Mouse (Mus musculus) kidney, adult 18-20 months (tissue): ENCODE results near the gene Fam120a.

Source experiments
- DNase-seq: peaks from one replicate; pipeline ENCODE4 v3.0.0; 2021

Fam120a gene

DNA sequence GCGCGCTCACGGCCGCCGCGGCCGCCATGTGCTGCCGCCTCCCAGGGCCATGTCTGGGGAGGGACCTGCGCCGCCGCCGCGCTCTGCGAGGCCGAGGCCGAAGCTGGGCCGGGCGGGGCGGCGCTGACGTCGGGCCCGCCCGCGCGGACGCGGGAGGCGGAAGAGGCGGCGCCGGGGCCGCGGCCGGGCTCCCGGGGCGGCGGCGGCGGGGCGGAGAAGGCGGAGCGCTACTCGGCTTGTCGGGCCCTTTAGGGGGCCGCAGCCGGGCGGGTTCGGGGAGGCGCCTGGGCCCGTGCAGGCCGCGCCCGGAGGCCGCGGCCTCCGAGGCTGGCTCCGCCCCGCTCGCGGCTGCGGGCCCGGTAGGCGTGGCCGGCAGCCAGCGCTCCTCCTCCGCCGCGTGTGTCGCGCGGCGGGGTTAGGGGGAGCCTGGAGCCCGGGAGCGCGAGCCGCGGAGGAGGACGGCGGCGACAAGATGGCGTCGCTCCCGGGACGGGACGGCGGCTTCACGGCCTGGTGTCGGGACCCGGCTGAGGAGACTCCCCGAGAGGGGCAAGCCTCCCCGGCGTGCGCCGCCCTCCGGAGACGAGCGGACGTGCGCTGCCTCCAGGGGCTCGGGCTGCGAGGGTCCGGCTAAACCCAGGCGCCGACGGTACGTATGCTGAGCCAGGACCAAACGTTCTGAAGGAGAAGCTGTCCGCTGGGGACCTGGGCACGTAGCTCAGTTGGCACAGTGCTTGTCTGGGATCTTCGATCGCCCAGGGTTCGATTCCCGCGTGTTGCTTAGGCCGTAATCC lies at the start of gene Fam120a:
Gene Fam120a (minus strand): TSS at position 62 of the 794 bp plus-strand sequence.
- peak; percentile 90 for DNase-seq

DNA sequence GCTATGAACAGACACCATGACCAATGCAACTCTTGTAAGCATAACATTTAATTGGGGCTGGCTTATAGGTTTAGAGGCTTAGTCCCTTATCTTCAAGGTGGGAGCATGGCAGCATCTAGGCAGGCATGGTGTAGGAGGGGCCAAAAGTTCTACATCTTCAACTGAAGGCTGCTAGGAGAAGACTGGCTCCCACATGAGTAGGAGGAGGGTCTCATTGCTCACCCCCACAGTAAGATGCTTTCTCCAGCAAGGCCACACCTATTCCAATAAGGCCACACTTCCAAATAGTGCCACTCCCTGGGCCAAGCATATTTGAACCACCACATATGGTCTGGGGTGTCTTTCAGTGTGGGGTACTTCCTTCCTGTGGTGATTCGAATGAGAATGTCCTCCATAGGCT lies 49.6 kb upstream of the Fam120a start:
- DNase-seq: no peak

DNA sequence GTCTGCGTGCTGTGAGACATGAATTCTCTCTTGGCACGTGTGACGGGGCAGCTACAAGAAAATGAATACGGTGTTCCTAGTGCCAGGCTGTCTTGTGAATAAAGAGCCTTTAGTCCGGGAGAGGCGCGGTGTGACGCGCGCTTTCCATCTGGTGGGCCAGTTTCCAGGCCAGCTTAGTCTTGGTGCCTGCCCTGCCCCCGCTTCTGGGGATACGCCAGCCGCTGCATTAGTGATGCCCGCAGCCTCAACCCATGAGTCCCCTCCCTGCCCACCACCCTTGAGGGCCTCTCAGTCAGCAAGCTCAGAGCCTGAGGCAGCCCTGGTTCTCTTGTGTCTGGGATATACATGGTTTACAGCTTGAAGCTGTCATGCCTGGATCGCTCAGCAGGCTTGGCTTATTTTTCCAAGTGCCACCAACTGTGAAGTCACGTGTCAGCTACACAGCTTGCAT lies 48.5 kb upstream of the Fam120a start:
- DNase-seq: peak; percentile 72

DNA sequence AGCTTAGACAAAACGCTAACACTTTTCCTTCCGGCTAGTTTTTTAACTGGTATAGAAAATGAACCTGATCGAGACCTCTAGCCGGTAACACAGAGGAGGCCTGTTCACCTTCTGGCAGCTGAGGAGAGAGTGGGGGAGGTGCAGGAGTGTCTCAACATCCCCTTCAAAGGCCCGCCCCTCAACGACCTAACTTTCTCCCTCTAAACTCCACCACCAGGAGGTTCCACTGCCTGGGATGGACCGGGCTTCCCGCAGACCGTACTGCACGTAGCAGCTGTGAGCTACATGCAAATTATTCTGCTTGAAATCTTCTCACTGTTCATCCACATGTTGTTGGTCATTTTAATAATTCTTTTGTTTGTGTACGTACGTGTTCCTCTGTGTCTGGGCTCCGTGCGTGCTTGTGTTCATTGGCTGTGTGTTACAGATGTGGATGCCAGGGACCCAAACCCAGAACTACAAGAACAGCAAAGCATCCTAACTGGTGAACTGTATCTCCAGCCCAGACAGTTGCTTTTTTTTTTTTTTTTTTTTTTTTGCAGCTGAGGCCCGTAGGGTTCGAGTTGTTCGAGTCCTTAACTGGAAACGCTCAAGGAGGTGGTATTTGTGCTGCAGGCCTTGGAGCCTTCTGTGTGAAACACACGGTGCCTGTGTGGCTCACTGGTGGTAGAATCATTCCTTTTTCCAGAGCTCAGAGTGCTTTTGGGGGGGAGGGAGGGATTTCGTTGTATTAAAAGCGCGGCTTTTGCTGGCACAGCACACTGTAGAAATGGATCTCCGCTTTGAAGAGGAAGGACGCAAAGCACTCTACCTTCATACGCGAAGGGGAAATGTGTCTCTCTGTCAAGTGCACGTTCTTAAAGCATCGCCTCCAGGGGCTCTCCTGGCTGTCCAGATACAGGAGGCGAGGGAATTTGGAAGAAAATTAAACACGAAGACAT lies 47.8 kb upstream of the Fam120a start:
- DNase-seq: peak; percentile 10

DNA sequence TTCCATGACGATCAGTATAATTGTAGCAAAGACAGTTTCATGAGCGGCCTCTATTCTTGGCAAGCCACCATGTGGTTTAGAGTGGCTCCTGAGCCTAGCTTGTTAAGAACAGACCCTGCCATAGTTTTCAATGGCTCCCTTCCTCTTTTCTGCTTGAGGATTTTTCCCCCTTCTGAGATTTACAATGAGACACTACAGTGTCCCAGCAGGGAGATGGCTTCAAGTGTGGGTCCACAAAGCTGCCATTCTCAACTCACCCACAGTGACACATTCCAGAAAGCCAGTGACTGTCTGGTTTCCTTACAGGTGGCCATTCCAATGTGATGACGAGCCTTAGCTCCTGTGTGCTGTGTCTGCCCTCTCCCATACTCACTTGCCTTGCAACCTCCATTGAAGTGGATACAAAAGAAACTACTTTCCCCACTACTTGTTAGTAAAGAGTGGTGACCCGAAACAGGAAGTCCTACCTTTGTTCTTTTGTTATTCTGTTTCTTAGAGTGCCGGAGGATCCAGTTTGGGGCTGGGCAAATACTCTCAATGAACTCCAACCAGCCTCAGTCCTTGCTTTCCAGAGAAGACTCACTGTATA lies 45.5 kb upstream of the Fam120a start:
- no peak for DNase-seq

DNA sequence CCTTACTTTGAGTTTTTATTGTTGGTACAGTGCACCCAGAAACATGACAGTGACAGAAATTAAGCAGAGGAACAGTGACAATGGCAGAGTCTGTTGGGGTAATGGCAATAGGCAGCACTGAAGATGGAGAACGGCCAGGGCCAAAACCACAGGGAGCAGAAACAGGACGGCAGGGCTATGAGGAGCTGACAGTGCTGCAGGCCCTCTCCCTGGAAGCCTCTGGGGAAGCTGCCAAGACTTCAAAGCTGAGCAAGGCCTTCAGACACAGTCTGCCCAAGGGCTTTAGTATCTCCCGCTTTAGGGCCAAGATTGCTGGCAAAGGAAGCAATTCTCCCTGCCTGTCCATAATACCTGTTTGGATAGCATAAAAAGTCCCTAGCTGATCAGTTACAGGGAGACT lies 33.9 kb upstream of the Fam120a start:
- no peak for DNase-seq

DNA sequence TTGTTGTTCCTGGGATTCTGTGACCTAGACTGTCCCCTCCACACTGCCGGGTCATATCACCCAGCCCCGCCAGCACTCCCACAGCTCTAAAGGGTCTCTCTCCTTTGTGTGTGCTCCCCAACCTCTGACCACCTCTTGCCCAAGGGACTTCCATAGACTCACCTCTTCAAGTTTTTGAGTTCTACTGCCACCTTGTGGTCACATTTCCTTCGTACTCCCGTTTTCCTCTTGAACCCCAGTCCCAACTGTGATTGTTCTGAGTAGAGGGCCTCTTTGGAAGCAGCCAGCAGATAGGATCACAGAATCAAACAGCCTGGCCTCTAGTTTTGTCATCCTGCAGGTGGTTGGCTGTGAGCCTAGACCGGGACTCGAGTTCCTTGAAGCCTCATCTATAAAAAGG lies 30.8 kb upstream of the Fam120a start:
- peak; percentile 69 for DNase-seq

DNA sequence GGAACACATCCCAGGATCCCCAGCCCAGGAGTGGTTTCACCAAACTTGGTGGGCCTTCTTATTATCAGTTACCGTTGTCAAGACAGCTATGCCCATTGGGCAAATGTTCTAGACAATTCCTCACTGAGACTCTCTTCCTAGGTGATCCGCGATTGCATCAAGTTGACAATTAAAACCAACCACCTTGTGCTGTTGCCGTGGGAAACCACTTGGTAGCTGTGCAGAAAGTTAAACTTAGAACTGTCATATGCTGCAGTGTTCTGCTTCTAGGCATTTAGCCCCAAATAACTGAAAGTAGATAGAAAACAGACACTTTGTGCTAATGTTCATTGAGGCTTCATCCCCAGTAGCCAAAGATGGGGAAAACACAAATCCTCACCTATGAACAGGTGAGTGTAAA lies 28.9 kb upstream of the Fam120a start:
- no peak for DNase-seq

DNA sequence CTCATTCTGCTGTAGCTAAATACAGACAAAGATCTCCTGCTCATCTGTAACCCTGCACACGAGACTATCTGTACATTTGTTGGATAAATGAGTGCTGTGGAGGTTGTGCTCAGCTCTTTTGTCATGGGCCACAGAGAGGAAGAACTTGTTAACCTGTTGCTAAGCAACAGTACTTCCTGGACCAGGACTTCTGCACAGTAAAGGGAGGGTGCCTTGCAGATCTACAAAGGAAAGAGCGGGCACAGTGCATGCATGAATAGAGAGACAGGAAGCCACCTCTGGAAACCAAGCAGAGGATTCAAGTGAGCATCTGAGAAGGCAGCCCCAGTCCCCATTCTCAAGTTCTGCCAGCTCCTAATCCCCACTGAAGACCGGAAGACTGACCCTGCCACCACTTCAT lies 27.1 kb upstream of the Fam120a start:
- DNase-seq: no peak

DNA sequence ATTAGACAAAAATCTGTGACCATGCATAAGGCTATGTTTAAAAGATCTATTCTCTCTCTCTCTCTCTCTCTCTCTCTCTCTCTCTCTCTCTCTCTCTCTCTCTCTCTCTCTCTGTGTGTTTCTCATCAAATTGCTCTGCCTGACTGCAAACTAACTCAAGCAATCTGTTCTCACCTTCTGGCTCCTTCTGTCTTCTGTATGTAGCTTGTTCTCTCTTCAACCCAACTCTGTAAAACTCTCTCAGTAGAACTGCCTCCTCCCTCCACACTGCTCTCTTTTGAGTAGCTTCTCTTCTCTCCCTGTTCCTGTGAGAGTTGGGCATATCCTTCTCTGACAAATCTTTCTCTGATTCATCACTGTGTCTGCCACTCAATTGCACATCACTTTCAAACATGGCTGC lies 25.1 kb upstream of the Fam120a start:
- DNase-seq: no peak

DNA sequence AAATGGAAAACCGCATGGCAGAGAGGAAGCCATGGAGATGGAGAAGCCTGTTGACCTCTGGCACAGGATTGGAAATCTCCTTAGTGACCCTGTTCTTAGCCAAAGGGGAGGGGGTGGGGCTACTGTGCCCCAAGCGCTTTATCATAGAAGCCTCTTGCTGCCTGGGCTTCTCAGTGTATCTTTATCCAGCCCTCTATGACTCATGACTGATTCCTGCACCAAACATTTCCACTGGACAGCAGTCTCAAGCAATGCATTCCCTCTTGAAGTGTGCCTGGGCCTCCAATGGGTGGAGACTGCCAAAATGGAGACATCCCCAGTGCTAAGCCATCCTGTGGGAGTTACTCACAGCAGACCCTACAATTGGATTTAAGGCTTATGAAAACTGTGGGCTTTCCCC lies 22.3 kb upstream of the Fam120a start:
- DNase-seq: no peak

DNA sequence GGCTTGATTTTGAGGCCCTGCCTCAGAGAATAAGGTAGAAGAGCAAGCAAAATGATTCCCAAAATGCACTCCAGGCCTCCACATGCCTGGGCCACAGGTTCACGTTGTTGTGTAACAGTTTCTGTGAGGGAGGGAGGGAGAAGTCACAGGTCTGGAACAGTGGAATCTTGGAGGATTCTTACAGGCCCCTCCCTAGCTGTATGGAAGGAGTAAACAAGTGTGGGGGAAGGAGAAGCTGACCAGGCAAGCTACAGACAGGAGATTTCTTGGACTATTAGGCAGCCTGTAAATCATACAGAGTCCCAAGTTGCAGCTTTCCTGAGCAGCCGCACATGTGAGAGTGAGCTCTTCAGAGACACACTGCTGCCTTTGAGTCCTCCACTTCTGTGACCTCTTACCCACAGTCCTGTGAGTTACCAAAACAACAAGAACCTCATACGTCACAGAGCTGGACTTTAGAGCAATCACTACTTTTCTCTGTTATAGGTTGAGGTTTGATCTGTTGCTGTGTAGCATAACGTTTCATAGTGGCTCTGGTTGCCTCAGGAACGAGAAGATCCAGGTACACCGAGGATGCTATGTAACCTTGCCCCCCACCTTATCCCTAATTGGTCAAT lies 14.8 kb upstream of the Fam120a start:
- DNase-seq: peak; percentile 51

DNA sequence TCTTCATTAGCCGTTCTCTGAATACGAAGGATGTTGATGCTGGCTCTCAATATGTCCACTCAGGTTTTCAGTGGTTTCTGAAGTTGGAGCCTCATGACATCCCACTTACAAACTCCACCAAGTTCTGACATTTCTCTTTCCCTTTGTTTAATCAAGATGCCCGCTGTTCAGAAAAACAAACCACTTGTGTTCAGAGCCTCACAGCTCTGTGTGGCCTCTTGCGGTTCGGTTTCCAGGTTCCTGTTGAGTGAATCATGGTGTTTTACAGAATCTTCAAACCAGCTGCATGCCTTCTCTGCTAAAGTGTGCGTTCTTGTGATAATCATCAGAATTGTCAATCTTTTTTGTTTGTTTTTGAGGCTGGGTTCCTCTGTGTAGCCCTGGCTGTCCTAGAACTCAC lies 11.3 kb upstream of the Fam120a start:
- no peak for DNase-seq

DNA sequence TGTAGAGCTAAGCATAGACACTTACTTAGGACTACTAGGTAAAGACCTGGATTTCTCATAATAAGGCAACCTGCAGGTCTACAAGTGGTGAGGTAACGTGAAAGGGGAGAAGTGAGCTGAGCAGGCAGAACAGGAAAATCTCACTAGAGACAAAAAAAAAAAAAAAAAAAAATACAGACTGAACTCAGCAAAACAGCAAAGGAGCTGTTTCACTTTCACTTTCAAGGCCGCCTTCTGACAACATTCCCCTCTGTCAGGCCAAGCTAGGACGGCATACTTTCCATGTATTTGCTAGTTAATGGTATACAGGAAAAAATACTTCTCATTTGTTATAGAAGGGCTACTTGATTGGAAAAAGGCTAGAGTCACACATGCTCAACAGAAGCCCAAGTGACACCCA lies 10.0 kb upstream of the Fam120a start:
- no peak for DNase-seq

DNA sequence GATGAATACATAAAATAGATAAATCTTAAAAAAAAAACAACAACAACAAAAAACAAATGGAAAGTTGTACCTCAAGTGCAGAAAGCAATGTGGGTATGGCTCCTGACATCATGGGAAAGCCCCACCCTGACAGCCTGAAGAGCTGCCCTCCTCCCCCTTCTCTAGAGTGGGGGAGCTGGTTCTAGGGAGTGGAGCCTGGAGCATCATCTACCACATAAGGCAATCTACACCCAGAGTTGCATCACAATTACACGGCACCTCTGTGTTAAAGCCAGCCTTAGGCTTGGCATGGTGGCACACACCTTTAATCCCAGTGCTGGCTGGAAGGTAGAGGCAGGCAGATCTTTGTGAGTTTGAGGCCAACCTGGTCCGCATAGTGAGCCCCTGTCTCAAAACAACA lies 6.9 kb upstream of the Fam120a start:
- DNase-seq: no peak

DNA sequence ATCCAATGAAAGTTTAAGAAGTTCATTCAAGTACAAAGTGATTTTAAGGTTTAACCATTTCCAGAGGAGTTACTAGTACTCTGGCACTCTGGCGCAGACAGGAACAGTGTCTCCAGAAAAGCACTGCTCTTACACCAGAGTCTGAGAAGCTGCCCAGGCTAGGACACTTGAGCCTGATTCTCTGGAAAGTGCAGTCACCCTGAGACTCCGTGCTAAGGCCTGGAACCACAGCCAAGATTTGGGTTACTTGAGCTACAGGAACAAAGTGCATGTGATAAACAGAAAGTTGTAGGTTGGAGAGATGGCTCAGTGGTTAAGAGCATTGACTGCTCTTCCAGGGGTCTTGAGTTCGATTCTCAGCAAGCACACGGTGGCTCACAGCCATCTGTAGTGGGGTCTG lies 6.4 kb upstream of the Fam120a start:
- no peak for DNase-seq

DNA sequence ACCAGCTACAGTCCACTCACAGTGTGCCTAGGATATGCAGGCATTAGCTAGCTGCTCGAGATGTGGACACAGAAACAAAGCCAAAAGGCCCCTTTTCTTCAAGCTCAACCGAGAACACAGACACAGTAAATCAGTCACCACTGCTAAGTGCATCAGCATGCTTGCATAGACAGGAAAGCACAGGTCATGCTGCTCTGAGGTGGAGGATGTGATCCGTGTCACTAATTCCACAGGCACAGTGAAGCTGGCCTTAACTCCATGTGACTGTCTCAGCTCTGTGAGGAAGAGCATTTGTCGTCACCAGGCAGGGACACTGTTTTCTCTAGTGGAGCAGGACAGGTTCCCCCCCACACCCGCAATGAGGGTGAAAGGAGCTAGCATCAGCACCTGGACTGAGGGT lies 5.4 kb upstream of the Fam120a start:
- DNase-seq: peak; percentile 24

DNA sequence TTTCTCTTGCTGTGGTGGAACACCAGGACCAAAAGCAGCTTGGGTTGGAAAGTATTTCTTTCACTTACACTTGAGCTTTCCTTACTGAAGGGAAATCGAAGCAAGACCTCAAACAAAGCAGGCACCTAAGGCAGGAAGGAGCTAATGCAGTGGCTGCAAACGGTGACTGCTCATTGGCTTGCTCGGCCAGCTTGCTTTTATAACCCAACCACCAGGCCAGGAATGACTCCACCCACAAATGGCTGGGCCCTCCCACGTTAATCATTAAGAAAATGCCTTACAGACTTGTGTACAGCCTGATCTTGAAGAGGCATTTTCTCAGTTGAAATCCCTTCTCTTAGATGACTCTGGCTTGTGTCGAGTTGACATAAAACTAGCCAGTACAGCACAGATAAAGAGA lies 3.2 kb upstream of the Fam120a start:
- peak; percentile 85 for DNase-seq

DNA sequence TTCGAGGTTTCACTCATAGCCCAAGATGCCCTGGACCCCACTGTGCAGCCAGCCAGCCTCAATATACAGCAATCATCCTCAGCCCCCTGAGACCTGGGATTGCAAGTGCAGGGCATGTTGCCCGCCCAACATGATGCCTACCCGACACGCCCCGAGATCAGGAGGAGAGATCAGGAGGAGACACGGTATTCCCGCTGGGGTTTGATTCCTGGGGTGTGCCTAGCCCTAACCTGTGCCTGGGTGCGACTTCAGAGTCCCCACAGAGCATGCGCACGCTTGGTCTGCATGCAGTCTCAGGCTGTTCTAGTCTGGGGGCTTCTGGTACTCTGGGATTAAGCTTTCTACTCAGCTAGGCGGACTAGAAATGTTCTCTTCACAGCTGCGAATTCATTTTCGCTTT lies 2.7 kb upstream of the Fam120a start:
- no peak for DNase-seq

DNA sequence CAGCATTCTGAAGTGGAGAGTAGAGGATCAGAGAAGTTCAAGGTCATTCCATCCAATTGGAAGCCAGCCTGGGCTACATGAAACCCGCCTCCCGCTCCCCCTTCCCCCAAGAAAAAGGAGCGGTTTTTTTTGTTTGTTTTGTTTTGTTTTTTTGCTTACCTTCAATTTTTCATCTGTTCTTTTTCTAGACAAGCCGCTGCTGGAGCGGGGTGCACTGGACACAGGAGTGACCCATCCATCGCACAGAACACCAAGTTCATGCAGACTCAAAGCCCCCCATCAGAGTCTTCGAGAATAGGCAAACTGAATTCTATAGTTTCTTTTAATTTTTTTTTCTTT lies 902 bp upstream of the Fam120a start:
- DNase-seq: no peak

DNA sequence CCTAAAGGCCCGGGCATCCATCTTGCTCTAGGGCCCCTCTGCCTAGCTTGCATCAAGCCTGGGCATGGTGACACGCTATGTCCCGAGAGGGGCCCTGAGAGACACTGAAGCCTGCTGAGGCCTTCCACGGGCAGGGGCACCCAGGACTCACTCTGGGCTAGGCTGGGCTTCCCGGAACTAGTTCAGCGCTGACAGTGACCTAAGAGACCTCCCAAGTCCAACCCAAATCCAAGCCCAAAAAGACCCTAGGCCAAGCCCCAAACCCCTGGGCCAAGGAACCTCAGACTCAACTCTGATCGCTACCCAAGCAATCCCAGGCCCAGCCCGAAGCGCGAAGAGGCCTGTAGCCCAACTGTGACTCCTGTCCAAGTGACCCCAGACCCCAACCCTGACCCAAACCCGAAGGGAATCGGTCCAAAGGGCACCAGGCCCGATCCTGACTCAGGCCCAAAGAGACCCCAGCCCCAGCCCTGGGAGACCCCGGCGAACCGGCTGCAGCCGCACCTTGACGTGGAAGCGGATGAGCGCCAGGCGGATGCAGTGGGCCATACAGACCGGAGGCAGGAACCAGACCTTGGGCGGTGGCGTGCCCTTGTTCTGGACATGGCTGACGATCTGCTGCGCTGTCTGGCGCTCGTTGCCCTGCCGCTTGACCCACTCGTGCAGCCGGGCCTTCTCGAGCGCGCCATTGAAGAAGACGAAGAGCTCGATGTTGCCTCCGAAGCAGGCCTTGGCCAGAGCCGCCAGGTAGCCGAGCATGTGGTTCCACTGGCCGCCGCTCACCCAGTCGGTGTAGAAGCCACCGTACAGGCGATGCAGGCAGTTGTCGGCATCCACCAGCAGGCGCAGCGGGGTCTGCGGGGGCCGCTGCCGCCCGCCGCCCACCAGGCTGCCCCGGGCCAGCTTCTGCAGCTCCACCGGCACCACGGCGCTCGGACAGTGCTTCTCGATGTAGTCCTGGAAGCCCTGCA lies 681 bp downstream of the Fam120a start:
- peak; percentile 68 for DNase-seq
